Mouse (Mus musculus): Measurements from ENCODE around the gene Slc10a2.
"Not testable (repeated sequence)": the region's sequence is repeated elsewhere in the genome, so short reads cannot be mapped to it uniquely, and the experiment has no call there.

The Slc10a2 gene

GRCm38 (mm10) chr8:5105186-5105585, at the start of gene Slc10a2:
Gene Slc10a2 (minus strand): TSS chr8:5105351.
- DNase-seq = peak in 1 of 2 experiments; percentile 18

DNA sequence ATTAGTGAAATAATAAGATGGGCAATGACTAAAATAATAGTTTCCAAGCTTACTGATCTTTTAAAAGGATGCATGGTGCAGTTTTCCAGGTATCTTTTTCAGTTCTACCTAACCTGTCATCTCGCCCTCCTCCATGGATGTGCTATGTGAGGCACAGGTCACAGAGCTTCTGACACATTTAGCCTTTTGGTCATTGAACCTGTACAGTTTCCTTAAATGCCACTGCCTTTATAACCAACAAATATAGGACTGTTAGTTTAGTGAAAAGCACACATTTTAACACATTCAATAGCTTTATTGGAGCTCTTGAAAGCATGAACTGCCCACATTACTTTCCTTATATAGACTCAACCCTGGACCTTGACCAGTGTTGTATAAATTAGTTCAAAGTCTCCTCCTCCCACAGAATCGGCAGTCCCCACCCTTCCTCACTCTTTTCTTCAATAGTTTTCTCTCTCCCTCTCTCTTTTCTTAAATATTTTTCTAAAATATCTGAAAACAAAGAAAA, 24.2 kb upstream of the Slc10a2 start:
- DNase-seq = no peak

- peak; percentile 85 to 90 for DNase-seq
Measured at GRCm38 (mm10) chr8:5106855-5107254, 1.7 kb upstream of the Slc10a2 start.

- DNase-seq = no peak
Measured at GRCm38 (mm10) chr8:5095392-5095791, 9.8 kb downstream of the Slc10a2 start.

GRCm38 (mm10) chr8:5093991-5094390, 11.2 kb downstream of the Slc10a2 start:
- DNase-seq = not testable (repeated sequence)

DNA sequence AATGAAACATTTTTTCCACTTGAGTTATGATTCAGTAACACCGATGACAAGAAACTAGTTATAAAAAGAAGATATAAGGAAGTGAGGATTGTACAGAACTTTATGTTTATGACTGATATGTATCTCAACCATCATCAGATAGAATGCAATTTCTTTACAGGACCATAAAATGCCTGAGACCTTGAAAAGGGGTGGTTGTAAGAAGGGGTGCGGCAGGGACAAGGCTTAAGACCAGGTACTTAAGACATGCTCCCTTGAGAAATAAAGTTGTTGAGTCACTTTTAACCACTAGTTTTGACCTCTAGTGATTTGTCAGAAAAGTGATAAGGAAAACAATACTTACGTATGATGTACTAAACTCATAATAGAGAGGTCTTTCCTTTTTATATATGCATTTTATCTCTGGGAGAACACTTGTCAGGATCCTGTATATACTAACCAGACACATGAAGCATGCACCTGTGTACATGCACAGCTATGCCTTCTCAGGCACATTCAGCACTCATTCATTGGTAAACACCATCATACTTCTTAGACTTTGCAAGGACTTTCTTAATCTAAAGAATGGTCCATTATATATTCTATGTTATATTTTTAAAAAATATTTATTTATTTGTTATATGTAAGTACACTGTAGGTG, 31.4 kb downstream of the Slc10a2 start:
- DNase-seq = no peak

DNA sequence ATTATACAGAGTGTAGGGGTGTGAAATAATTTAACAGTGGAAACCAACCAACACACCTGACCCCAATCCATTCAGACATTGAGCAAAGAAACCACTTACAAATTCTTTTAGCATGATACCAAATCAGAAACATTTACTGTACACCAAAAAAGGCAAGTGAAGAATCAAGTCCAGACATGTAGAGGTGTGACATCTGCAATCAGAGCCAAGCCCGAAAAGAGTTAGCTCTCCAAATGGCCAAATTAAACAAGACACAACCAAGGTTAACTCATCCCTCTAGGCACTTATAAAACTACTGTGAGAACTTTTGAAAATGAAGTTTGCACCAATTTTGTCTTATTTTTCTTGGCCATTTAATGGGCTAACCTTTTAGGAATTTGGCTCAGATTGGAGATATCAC, 46.3 kb downstream of the Slc10a2 start:
- DNase-seq = no peak

DNA sequence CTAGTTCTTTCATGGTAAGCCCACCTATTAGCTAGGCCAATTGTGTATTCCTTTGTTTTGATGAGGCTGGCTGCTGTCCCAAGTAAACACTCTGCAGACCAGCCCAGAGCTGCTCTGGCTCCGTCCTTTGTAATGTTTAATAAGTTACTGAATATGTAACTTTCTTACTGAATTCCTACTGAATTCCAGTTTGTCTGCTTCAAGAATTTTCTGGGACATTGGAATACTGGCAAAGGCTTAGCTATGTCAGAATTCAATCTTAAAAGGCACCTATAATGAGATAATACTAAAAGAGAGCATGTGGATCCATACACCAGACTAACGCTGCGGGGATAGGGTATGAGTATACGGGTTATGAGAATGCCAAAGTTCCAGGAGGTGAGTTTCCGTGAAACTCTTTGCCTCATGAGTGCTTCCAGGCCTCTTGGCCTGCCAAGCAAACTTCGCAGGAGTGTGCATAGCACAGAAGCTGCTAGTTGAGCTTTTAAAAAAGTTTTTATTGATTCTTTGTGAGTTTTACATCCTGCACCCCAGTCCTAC, 60.7 kb downstream of the Slc10a2 start:
- DNase-seq = peak; percentile 22 to 61

DNA sequence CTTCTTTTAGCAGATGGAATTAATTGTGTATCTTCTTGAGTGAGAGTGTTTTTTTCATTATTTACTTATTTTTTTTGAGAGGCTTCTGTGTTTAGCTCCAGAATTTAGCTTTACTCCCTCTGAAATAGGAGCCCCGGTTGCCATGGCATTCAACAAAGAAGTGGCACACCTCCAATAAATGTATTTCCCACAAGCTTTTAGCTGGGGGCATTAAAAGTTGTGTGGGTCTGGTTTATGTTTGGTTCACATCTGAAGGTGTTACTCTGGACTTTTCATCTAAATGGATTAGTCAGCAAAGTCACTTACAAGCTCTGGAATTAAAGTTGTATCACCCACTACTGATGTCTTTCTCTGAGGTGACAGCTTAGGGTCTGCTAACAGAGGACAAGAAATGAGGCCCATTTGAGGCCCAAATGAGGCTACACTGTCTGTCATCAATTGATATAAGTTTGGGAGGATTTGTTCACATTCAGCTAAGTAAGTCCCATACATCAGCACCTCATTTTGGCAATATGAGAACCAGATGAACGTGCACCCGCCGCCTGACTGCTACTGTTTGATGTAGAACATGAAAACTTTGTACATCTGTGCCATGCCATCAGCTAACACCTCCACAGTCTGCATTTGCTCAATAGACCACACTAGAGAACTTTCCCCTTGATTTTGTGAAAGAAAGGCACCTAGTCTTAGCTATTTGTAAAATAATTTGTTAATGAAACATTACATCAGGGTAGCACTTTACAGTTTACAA, 66.2 kb downstream of the Slc10a2 start:
- DNase-seq = no peak
